Mouse (Mus musculus) olfactory bulb, adult 2 months (tissue): ENCODE results near the gene Klhl12.

Experiments used
- CTCF ChIP-seq: fragments of 200-500 bp; IDR thresholded peaks from 2 replicates; pipeline ENCODE4 v1.5.1; 2012; ENCODE audit warnings: low read depth, mild to moderate bottlenecking, low read length, moderate library complexity; ENCODE audit not compliant: insufficient read depth
- POLR2A ChIP-seq: fragments of 200-500 bp; IDR thresholded peaks from 2 replicates; pipeline ENCODE4 v1.6.1; 2012; ENCODE audit warnings: mild to moderate bottlenecking, low read depth, low read length, moderate library complexity; ENCODE audit not compliant: insufficient read depth

- TF ChIP-seq CTCF = no peak
- no peak for TF ChIP-seq POLR2A
Observed at GRCm38 (mm10) chr1:134433002-134433401, 22.3 kb upstream of the Klhl12 start.
